Mouse (Mus musculus) bone marrow, adult 2 months (tissue): ENCODE results near the gene Bub3. TPM values are rescaled to one million over a fixed set of nuclear protein-coding genes. Genes with fewer than 3 reads are reported as not detected.

ENCODE experiments used
- H3K27ac ChIP-seq: fragments of 200-500 bp; 2 replicates; pipeline ENCODE4 v1.5.1; 2012; ENCODE audit warnings: low read depth, mild to moderate bottlenecking, control low read depth, inconsistent platforms, low read length; ENCODE audit not compliant: control insufficient read depth, poor library complexity, insufficient read depth
- H3K4me1 ChIP-seq: fragments of 200-500 bp; 2 replicates; pipeline ENCODE4 v1.6.1; 2011; ENCODE audit warnings: low read length; ENCODE audit not compliant: control insufficient read depth, insufficient read depth
- H3K4me3 ChIP-seq: fragments of 200-500 bp; replicated peaks from 2 replicates; pipeline ENCODE3; 2011; ENCODE audit warnings: mild to moderate bottlenecking, low read depth, low read length, control low read depth; ENCODE audit not compliant: control insufficient read depth
- CTCF ChIP-seq: fragments of 200-500 bp; IDR thresholded peaks from 2 replicates; pipeline ENCODE4 v1.5.1; 2011; ENCODE audit warnings: low read length, control low read depth; ENCODE audit not compliant: control insufficient read depth, insufficient read depth
- POLR2A ChIP-seq: fragments of 200-500 bp; IDR thresholded peaks from 2 replicates; pipeline ENCODE4 v1.6.1; 2011; ENCODE audit warnings: low read depth, mild to moderate bottlenecking, control low read depth, low read length, borderline replicate concordance; ENCODE audit not compliant: control insufficient read depth
- WGBS: fragments of 180-500 bp; shearing (Covaris S2); methylation state at CpG from one replicate; pipeline ENCODE4 v1.1.7; 2018; 5-methylcytosine and 5-hydroxymethylcytosine counted together
- polyA plus RNA-seq: library from polyadenylated mRNA; stranded (reverse); fragments of >200 nt; gene quantifications from 2 replicates; pipeline ENCODE4 v1.2.4, GENCODE M21; 2011; ENCODE audit warnings: low replicate concordance; ENCODE audit not compliant: missing spikeins, insufficient read depth, insufficient read length

Gene Bub3
- polyA plus RNA-seq, 1 experiment: 65.9 TPM

DNA sequence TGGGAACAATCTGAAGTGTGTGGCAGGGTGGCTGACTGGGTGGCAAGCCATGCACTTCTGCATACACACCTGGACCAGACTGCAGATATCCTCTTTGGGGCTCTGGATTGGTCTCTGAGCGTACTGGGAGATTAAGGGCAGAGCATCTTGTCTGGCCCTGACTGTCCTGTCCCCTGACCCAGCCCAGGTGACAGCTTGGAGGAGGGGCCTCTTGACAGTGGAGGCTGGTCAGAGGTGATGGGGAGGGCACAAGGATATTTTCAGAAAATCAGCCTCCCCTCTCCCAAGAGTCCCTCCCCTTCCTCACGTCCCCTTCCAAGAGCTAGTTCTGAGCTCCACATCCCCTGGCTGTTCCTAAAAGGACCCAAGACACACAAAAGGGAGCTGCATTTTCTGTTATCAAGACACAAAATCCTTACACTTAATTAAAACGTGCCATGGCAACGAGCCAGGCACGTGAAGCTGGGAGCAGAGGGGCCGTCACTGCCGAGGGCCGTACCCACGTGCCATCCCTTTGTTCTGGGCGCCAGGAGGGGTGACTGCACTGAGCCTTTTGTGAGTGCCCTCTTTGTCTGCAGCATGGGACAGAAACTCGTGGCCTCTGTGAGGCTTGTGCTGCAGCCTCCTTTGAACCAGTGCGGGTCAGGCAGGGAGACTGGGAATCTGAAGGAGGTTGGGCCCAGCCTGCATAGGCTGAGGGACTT lies 37.9 kb downstream of the Bub3 start:
- WGBS: 27% methylated on average over 12 of the region's 12 CpGs
- H3K4me1 ChIP-seq: no peaks in the 10 kb centered on the region
- H3K4me3 ChIP-seq: no peak overlapping the region
- H3K27ac ChIP-seq: no peak overlapping the region
- TF ChIP-seq CTCF (no peak), POLR2A (no peak)

DNA sequence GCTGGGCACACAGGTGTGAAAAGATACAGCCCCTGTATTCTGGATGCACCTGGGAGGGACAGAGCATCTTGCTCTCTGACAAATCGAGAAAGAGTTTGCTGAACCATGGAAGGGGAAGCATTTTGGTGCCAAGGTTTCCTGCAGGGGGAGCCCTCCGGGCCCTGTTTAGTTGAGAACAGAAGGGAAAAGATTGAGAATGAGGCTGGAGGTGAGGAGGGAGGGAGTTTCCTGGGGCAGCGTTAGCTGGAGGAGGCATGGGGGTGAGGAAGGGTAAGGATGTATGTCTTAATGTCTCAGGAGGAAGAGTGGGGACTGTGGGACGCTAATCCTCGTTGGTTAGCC lies 38.4 kb downstream of the Bub3 start:
- no peak overlapping the region for H3K27ac ChIP-seq
- H3K4me3 ChIP-seq: no peak overlapping the region
- TF ChIP-seq CTCF: no peak
- TF ChIP-seq POLR2A: no peak
- no peaks in the 10 kb centered on the region for H3K4me1 ChIP-seq
- 7% methylated on average over 5 of the region's 5 CpGs for WGBS

GRCm38 (mm10) chr7:131602106-131602505 lies 42.1 kb downstream of the Bub3 start:
- 78% methylated on average over 7 of the region's 7 CpGs for WGBS
- no peak for TF ChIP-seq POLR2A
- TF ChIP-seq CTCF: no peak
- Histone ChIP-seq H3K4me1 (no peaks in the 10 kb centered on the region), H3K4me3 (no peak overlapping the region), H3K27ac (no peak overlapping the region)

- H3K4me1 ChIP-seq: no peaks in the 10 kb centered on the region
- H3K4me3 ChIP-seq: no peak overlapping the region
- 26% methylated on average over 10 of the region's 11 CpGs for WGBS
- H3K27ac ChIP-seq: no peak overlapping the region
- no peak for TF ChIP-seq POLR2A
- TF ChIP-seq CTCF: no peak
Measured at GRCm38 (mm10) chr7:131603186-131603585, 43.2 kb downstream of the Bub3 start.

DNA sequence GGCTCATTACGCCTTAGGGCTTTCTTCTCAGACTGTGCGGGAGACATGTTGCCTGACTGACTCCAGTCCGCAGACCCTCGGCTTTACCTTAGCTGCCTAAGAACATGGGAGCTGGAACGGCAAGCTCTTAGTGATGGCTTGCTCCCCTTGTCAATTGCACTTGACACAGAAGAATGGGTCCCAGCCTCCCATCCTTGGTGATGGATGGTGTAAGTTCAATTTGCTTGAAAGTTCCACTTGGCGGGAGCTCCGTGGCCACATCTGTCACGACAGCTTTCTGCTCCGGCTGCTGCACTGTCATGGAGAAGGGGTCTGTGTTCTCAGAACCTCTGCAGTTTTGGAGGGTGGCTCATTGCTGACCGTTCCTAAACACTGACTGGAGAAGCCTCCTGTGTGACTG lies 44.9 kb downstream of the Bub3 start:
- no peaks in the 10 kb centered on the region for H3K4me1 ChIP-seq
- no peak overlapping the region for H3K27ac ChIP-seq
- 87% methylated on average over 10 of the region's 10 CpGs for WGBS
- no peak overlapping the region for H3K4me3 ChIP-seq
- TF ChIP-seq CTCF: no peak
- TF ChIP-seq POLR2A: no peak

DNA sequence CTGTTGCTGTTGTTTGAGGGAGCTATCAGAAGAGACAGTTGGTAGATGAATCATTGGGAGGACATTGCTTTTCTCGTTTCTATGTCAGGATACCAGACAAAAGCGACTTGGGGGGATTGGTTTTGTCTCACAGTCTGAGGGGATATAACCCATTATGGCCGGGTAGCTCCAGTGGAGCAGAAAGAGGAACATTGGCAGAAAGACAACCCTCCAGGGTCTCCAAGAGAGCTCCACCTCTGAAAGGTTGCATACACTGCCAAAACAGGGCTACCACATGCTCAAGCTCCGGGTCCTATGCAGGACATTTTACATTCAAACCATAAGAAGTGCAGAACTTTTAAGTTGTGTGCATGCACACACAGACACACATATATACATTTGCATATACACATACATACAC lies 45.5 kb downstream of the Bub3 start:
- no peaks in the 10 kb centered on the region for H3K4me1 ChIP-seq
- WGBS: 62% methylated on average over 4 of the region's 4 CpGs
- TF ChIP-seq POLR2A (no peak), CTCF (no peak)
- no peak overlapping the region for H3K27ac ChIP-seq
- no peak overlapping the region for H3K4me3 ChIP-seq

DNA sequence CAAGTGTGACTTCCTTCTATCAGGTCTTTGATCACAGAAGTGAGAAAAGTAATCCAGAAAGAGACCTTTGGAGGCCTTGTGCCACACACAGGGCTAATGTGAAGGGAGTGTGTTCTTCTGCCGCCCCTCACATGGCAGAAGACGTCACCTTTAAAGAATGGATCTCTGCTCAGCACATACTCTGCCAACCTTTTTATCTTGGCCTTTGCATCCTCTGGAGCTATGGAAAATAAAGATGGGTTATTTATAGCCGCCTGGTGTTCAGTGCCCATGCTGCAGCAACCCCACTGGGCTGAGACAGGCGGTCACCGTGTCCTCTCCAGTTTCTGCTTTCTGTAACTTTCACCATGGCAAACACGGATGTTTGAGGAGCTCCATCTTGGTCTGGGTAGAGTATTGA lies 48.0 kb downstream of the Bub3 start:
- TF ChIP-seq CTCF: no peak
- no peak for TF ChIP-seq POLR2A
- Histone ChIP-seq H3K4me3 (no peak overlapping the region), H3K27ac (no peak overlapping the region), H3K4me1 (no peaks in the 10 kb centered on the region)
- WGBS: 73% methylated on average over 6 of the region's 6 CpGs

- no peaks in the 10 kb centered on the region for H3K4me1 ChIP-seq
- H3K4me3 ChIP-seq: no peak overlapping the region
- TF ChIP-seq CTCF (no peak), POLR2A (no peak)
- 46% methylated on average over 7 of the region's 7 CpGs for WGBS
- no peak overlapping the region for H3K27ac ChIP-seq
Measured at GRCm38 (mm10) chr7:131609677-131610076, 49.7 kb downstream of the Bub3 start.

Other genes with a start within 250 kb of the Bub3 start
- not detected in 2 replicates for gene Cuzd1, start 237.9 kb upstream of the Bub3 start, polyA plus RNA-seq
- gene Fam24b, start 230.7 kb upstream of the Bub3 start, polyA plus RNA-seq: not detected in 2 replicates
- not detected in 2 replicates for gene Fam24a, start 226.4 kb upstream of the Bub3 start, polyA plus RNA-seq
- gene 2310057M21Rik, start 197.5 kb upstream of the Bub3 start, polyA plus RNA-seq: 2.5 and 5.8 TPM in 2 replicates
- 6.0 and 14.5 TPM in 2 replicates for gene Pstk, start 189.1 kb upstream of the Bub3 start, polyA plus RNA-seq
- 11.9 and 24.4 TPM in 2 replicates for gene Ikzf5, start 149.7 kb upstream of the Bub3 start, polyA plus RNA-seq
- gene Acadsb, start 149.6 kb upstream of the Bub3 start, polyA plus RNA-seq: 7.3 and 18.2 TPM in 2 replicates
- not detected in 2 replicates for gene Hmx3, start 17.4 kb upstream of the Bub3 start, polyA plus RNA-seq
- gene Hmx2, start 11.4 kb upstream of the Bub3 start, polyA plus RNA-seq: not detected in 2 replicates